Mouse (Mus musculus) hindbrain, embryonic 11.5 days (tissue): ENCODE data around the gene Arsg. TPM values are rescaled to one million over a fixed set of nuclear protein-coding genes. Genes with fewer than 3 reads are reported as not detected.

Experiments
- ATAC-seq: fragments of 200-750 bp; cut with Nextera tagmentation; 2 replicates; pipeline ENCODE4 v1.8.0; 2017; ENCODE audit warnings: mild to moderate bottlenecking, moderate TSS enrichment, moderate library complexity; ENCODE audit not compliant: low FRiP score
- DNase-seq: peaks from one replicate; pipeline ENCODE4 v3.0.0-alpha.2; 2015; ENCODE audit warnings: low spot score
- H3K27ac ChIP-seq: fragments of 300-500 bp; sonication (generic); 2 replicates; pipeline ENCODE4 v1.5.1; 2014; ENCODE audit warnings: mild to moderate bottlenecking, low read depth, low read length
- H3K27me3 ChIP-seq: fragments of 300-500 bp; sonication (generic); 2 replicates; pipeline ENCODE4 v1.6.1; 2014; ENCODE audit warnings: mild to moderate bottlenecking, low read length, moderate library complexity, mixed read lengths; ENCODE audit not compliant: control insufficient read depth, insufficient read depth
- H3K36me3 ChIP-seq: fragments of 300-500 bp; sonication (generic); 2 replicates; pipeline ENCODE4 v1.6.1; 2014; ENCODE audit warnings: mild to moderate bottlenecking, low read length, moderate library complexity, mixed read lengths; ENCODE audit not compliant: control insufficient read depth, insufficient read depth
- H3K4me1 ChIP-seq: fragments of 300-500 bp; sonication (generic); replicated peaks from 2 replicates; pipeline ENCODE4 v1.6.1; 2014; ENCODE audit warnings: low read length, mixed read lengths; ENCODE audit not compliant: control insufficient read depth, insufficient read depth
- H3K4me2 ChIP-seq: fragments of 300-500 bp; sonication (generic); replicated peaks from 2 replicates; pipeline ENCODE4 v1.6.1; 2014; ENCODE audit warnings: mild to moderate bottlenecking, low read depth, low read length
- H3K4me3 ChIP-seq: fragments of 300-500 bp; sonication (generic); 2 replicates; pipeline ENCODE4 v1.5.1; 2014; ENCODE audit warnings: low read depth, low read length
- H3K9ac ChIP-seq: fragments of 300-500 bp; sonication (generic); 2 replicates; pipeline ENCODE4 v1.6.1; 2014; ENCODE audit warnings: low read depth, low read length
- H3K9me3 ChIP-seq: fragments of 300-500 bp; sonication (generic); 2 replicates; pipeline ENCODE4 v1.6.1; 2016; ENCODE audit warnings: low read length; ENCODE audit not compliant: control insufficient read depth
- WGBS: fragments of 180-500 bp; shearing (Covaris S2); extraction: QIAGEN DNeasy Blood & Tissue Kit; methylation state at CpG from one replicate; pipeline ENCODE4 v1.1.7; 2014; 5-methylcytosine and 5-hydroxymethylcytosine counted together
- polyA plus RNA-seq: library from polyadenylated mRNA; unstranded; fragments of >200 nt; fragmentation: Nextera tagmentation; extraction: Ambion mirVana; gene quantifications from 2 replicates; pipeline ENCODE4 v1.2.1, GENCODE M21; 2014

The Arsg gene
- polyA plus RNA-seq, 1 experiment from 2014 or later, result 4.2 TPM

GRCm38 (mm10) chr11:109553921-109554320, 80.7 kb downstream of the Arsg start:
- no peak overlapping the region for H3K4me3 ChIP-seq
- WGBS, result 80% methylated on average over 4 of the region's 4 CpGs
- no peaks in the 10 kb centered on the region for H3K36me3 ChIP-seq
- ATAC-seq (no peak), DNase-seq (no peak)
- H3K27me3 ChIP-seq, result no peaks in the 10 kb centered on the region
- H3K9ac ChIP-seq, result no peak overlapping the region
- H3K9me3 ChIP-seq, result no peaks in the 10 kb centered on the region
- H3K4me1 ChIP-seq, result no peaks in the 10 kb centered on the region
- no peak overlapping the region for H3K27ac ChIP-seq
- no peak overlapping the region for H3K4me2 ChIP-seq

GRCm38 (mm10) chr11:109554443-109554842, 81.3 kb downstream of the Arsg start:
- Histone ChIP-seq H3K9me3 (no peaks in the 10 kb centered on the region), H3K9ac (no peak overlapping the region), H3K4me3 (no peak overlapping the region), H3K27ac (no peak overlapping the region), H3K4me2 (no peak overlapping the region), H3K4me1 (no peaks in the 10 kb centered on the region), H3K36me3 (no peaks in the 10 kb centered on the region), H3K27me3 (no peaks in the 10 kb centered on the region)
- DNase-seq (no peak), ATAC-seq (no peak)
- 41% methylated on average over 3 of the region's 3 CpGs for WGBS

- no peaks in the 10 kb centered on the region for H3K27me3 ChIP-seq
- ATAC-seq (no peak), DNase-seq (no peak)
- no peak overlapping the region for H3K9ac ChIP-seq
- H3K4me1 ChIP-seq, result no peaks in the 10 kb centered on the region
- H3K27ac ChIP-seq, result no peak overlapping the region
- no peak overlapping the region for H3K4me3 ChIP-seq
- H3K36me3 ChIP-seq, result no peaks in the 10 kb centered on the region
- H3K9me3 ChIP-seq, result no peaks in the 10 kb centered on the region
- no peak overlapping the region for H3K4me2 ChIP-seq
- 88% methylated on average over 6 of the region's 6 CpGs for WGBS
Measured at GRCm38 (mm10) chr11:109556130-109556529, 83.0 kb downstream of the Arsg start.

GRCm38 (mm10) chr11:109557419-109557818, 84.2 kb downstream of the Arsg start:
- Histone ChIP-seq H3K9ac (no peak overlapping the region), H3K27me3 (no peaks in the 10 kb centered on the region), H3K36me3 (no peaks in the 10 kb centered on the region), H3K27ac (no peak overlapping the region), H3K4me1 (no peaks in the 10 kb centered on the region), H3K4me3 (no peak overlapping the region), H3K9me3 (no peaks in the 10 kb centered on the region), H3K4me2 (no peak overlapping the region)
- DNase-seq, result no peak
- ATAC-seq, result no peak
- 88% methylated on average over 11 of the region's 11 CpGs for WGBS

GRCm38 (mm10) chr11:109559241-109559640, 86.1 kb downstream of the Arsg start:
- ATAC-seq (no peak), DNase-seq (no peak)
- Histone ChIP-seq H3K27ac (no peak overlapping the region), H3K4me3 (no peak overlapping the region), H3K36me3 (no peaks in the 10 kb centered on the region), H3K4me2 (no peak overlapping the region), H3K4me1 (no peaks in the 10 kb centered on the region), H3K9ac (no peak overlapping the region), H3K27me3 (no peaks in the 10 kb centered on the region), H3K9me3 (no peaks in the 10 kb centered on the region)
- 92% methylated on average over 12 of the region's 12 CpGs for WGBS

- WGBS, result 31% methylated on average over 9 of the region's 9 CpGs
- Histone ChIP-seq H3K27me3 (no peaks in the 10 kb centered on the region), H3K9me3 (no peaks in the 10 kb centered on the region), H3K4me1 (no peaks in the 10 kb centered on the region), H3K27ac (no peak overlapping the region), H3K9ac (no peak overlapping the region), H3K4me2 (no peak overlapping the region), H3K36me3 (no peaks in the 10 kb centered on the region), H3K4me3 (no peak overlapping the region)
- DNase-seq, result peak; percentile 26
- ATAC-seq, result no peak
Measured at GRCm38 (mm10) chr11:109560793-109561257, 87.7 kb downstream of the Arsg start.

- H3K9me3 ChIP-seq, result no peaks in the 10 kb centered on the region
- H3K27me3 ChIP-seq, result no peaks in the 10 kb centered on the region
- no peak overlapping the region for H3K4me3 ChIP-seq
- no peaks in the 10 kb centered on the region for H3K4me1 ChIP-seq
- WGBS, result 64% methylated on average over 3 of the region's 3 CpGs
- DNase-seq, result no peak
- no peak overlapping the region for H3K9ac ChIP-seq
- H3K36me3 ChIP-seq, result no peaks in the 10 kb centered on the region
- no peak overlapping the region for H3K27ac ChIP-seq
- H3K4me2 ChIP-seq, result no peak overlapping the region
- ATAC-seq, result no peak
Measured at GRCm38 (mm10) chr11:109561445-109561844, 88.3 kb downstream of the Arsg start.

GRCm38 (mm10) chr11:109563708-109564107, 90.5 kb downstream of the Arsg start:
- Histone ChIP-seq H3K27ac (no peak overlapping the region), H3K36me3 (no peaks in the 10 kb centered on the region), H3K4me2 (no peak overlapping the region), H3K4me1 (no peaks in the 10 kb centered on the region), H3K27me3 (no peaks in the 10 kb centered on the region), H3K9me3 (no peaks in the 10 kb centered on the region), H3K9ac (no peak overlapping the region), H3K4me3 (no peak overlapping the region)
- DNase-seq (no peak), ATAC-seq (no peak)
- WGBS, result 91% methylated on average over 4 of the region's 4 CpGs

GRCm38 (mm10) chr11:109564466-109565214, 91.5 kb downstream of the Arsg start:
- WGBS, result 92% methylated on average over 15 of the region's 15 CpGs
- no peaks in the 10 kb centered on the region for H3K4me1 ChIP-seq
- ATAC-seq (no peak), DNase-seq (no peak)
- no peak overlapping the region for H3K4me2 ChIP-seq
- H3K4me3 ChIP-seq, result no peak overlapping the region
- no peak overlapping the region for H3K27ac ChIP-seq
- no peaks in the 10 kb centered on the region for H3K36me3 ChIP-seq
- H3K9me3 ChIP-seq, result no peaks in the 10 kb centered on the region
- no peak overlapping the region for H3K9ac ChIP-seq
- no peaks in the 10 kb centered on the region for H3K27me3 ChIP-seq
